11 mouse cellular contexts compared by ENCODE assay signal in genomic region chr12:110189329-110189642, GRCm38 (mm10).
DNase-seq lines count a peak whose midpoint lies in the region; ATAC-seq and TF ChIP-seq lines count a peak whose summit lies in the region.
"Had no signal": no experiment of that assay in that cellular context is flagged by ENCODE, and none has a peak within 500 bp of the region (broad histone marks: within the 10 kb centered on the region; RNA-seq: fewer than 3 reads in every experiment).

No protein-coding gene starts in this region.

- peak overlapping the region; percentile 36 for H3K4me2 ChIP-seq in lung, embryonic 16.5 days (ENCODE audit: low read depth, low read length)
- peak overlapping the region; percentile 47 for H3K4me2 ChIP-seq in forebrain, embryonic 16.5 days (ENCODE audit: low read length)
- 0 out of 2 replicates have a peak overlapping the region, but pooled peaks have one; percentile 46 for H3K4me2 ChIP-seq in limb, embryonic 13.5 days (replicated peaks)
- peak overlapping the region; percentile 39 for H3K4me2 ChIP-seq in stomach, embryonic 16.5 days (ENCODE audit: low read depth, low read length)

- H3K9ac ChIP-seq in lung, embryonic 16.5 days (ENCODE audit: low read length) = no peak overlapping the region
- peak overlapping the region; percentile 38; the same call in 1 of the 2 replicates for H3K9ac ChIP-seq in forebrain, embryonic 16.5 days (replicated peaks; ENCODE audit: low read depth, low read length)
- no peak overlapping the region for H3K9ac ChIP-seq in limb, embryonic 13.5 days
- no peak overlapping the region for H3K9ac ChIP-seq in stomach, embryonic 16.5 days (ENCODE audit: low read length)

- peaks cover 13% of the 10 kb centered on the region; the same call in 1 of the 2 replicates for H3K4me1 ChIP-seq in lung, embryonic 16.5 days (replicated peaks; ENCODE audit: control insufficient read depth, insufficient read depth, low read length)
- H3K4me1 ChIP-seq in forebrain, embryonic 16.5 days (replicated peaks; ENCODE audit: control insufficient read depth, insufficient read depth, low read length) = peaks cover 27% of the 10 kb centered on the region
- H3K4me1 ChIP-seq in limb, embryonic 13.5 days = peaks cover 21% of the 10 kb centered on the region
- peaks cover 8% of the 10 kb centered on the region for H3K4me1 ChIP-seq in stomach, embryonic 16.5 days (ENCODE audit: control insufficient read depth, insufficient read depth, low read length)

- no peak for DNase-seq in lung, postnatal 4 days
- DNase-seq in spleen, postnatal 10 days (ENCODE audit: low spot score in 2 of 2) = no peak
- no peak for DNase-seq in left cerebral cortex, adult 2 months (ENCODE audit: extremely low spot score in 1 of 2, low spot score in 2 of 2)
- DNase-seq: spleen, adult 18-20 months had no signal

- peaks cover 54% of the 10 kb centered on the region for H3K27me3 ChIP-seq in lung, embryonic 16.5 days (ENCODE audit: control insufficient read depth, insufficient read depth, low read depth, low read length)
- H3K27me3 ChIP-seq in forebrain, embryonic 16.5 days (replicated peaks; ENCODE audit: control insufficient read depth, insufficient read depth, low read length) = peaks cover 45% of the 10 kb centered on the region
- H3K27me3 ChIP-seq in limb, embryonic 13.5 days = peaks cover 95% of the 10 kb centered on the region
- H3K27me3 ChIP-seq in stomach, embryonic 16.5 days (ENCODE audit: control insufficient read depth, insufficient read depth, low read length) = peaks cover 47% of the 10 kb centered on the region
- H3K27me3 ChIP-seq: Patski had no signal

- intact Hi-C loops in left cerebral cortex, adult 2 months (cut with DNase I) = no loop called here

- ATAC-seq in lung, embryonic 16.5 days (ENCODE audit: low read depth) = no peak
- ATAC-seq in forebrain, embryonic 16.5 days = no peak
- ATAC-seq in limb, embryonic 13.5 days (ENCODE audit: low FRiP score, low read depth) = no peak
- no peak for ATAC-seq in stomach, embryonic 16.5 days (ENCODE audit: insufficient read depth, low FRiP score)
- ATAC-seq in cerebellum, adult (ENCODE audit: insufficient number of reproducible peaks, low FRiP score, low TSS enrichment) = no peak
- ATAC-seq: Patski had no signal

- H3K4me3 ChIP-seq in lung, embryonic 16.5 days (ENCODE audit: low read length) = peak overlapping the region; percentile 30
- peak overlapping the region; percentile 29 for H3K4me3 ChIP-seq in forebrain, embryonic 16.5 days (replicated peaks; ENCODE audit: low read length)
- no peak overlapping the region for H3K4me3 ChIP-seq in limb, embryonic 13.5 days
- H3K4me3 ChIP-seq in stomach, embryonic 16.5 days (replicated peaks; ENCODE audit: low read length) = peak overlapping the region; percentile 4
- H3K4me3 ChIP-seq in left cerebral cortex, adult 2 months = no peak overlapping the region

- no peaks in the 10 kb centered on the region for H3K9me3 ChIP-seq in lung, embryonic 16.5 days (ENCODE audit: control insufficient read depth, low read length)
- H3K9me3 ChIP-seq in forebrain, embryonic 16.5 days (ENCODE audit: control insufficient read depth, low read length) = no peaks in the 10 kb centered on the region
- H3K9me3 ChIP-seq in limb, embryonic 13.5 days = no peaks in the 10 kb centered on the region
- H3K9me3 ChIP-seq in stomach, embryonic 16.5 days (replicated peaks; ENCODE audit: control insufficient read depth, low read length) = no peaks in the 10 kb centered on the region

- no peak for TF ChIP-seq CTCF in left cerebral cortex, adult 2 months (IDR thresholded peaks at IDR 0.05)

- no peaks in the 10 kb centered on the region for H3K36me3 ChIP-seq in lung, embryonic 16.5 days (ENCODE audit: control insufficient read depth, insufficient read depth, low read length)
- no peaks in the 10 kb centered on the region for H3K36me3 ChIP-seq in forebrain, embryonic 16.5 days (ENCODE audit: control insufficient read depth, insufficient read depth)
- no peaks in the 10 kb centered on the region for H3K36me3 ChIP-seq in limb, embryonic 13.5 days
- H3K36me3 ChIP-seq in stomach, embryonic 16.5 days (ENCODE audit: control insufficient read depth, insufficient read depth, low read length) = no peaks in the 10 kb centered on the region

- WGBS in lung, embryonic 16.5 days = 4% methylated on average over 19 of the region's 19 CpGs
- under 1% methylated on average over 18 of the region's 19 CpGs for WGBS in forebrain, embryonic 16.5 days
- WGBS in limb, embryonic 13.5 days = under 1% methylated on average over 19 of the region's 19 CpGs
- 5% methylated on average over 19 of the region's 19 CpGs for WGBS in stomach, embryonic 16.5 days

- H3K27ac ChIP-seq in lung, embryonic 16.5 days (ENCODE audit: low read length) = no peak overlapping the region
- H3K27ac ChIP-seq in forebrain, embryonic 16.5 days (ENCODE audit: low read length) = peak overlapping the region; percentile 69; the same call in 1 of the 2 replicates
- no peak overlapping the region for H3K27ac ChIP-seq in limb, embryonic 13.5 days
- H3K27ac ChIP-seq in stomach, embryonic 16.5 days (ENCODE audit: low read length) = no peak overlapping the region
- H3K27ac ChIP-seq in left cerebral cortex, adult 2 months = no peak overlapping the region
- H3K27ac ChIP-seq: macrophage had no signal

Comparison
In these comparisons a context has a peak if more than half of its experiments do, and no peak if none do; other contexts are left out.
1. H3K4me3 ChIP-seq: peak in lung, embryonic 16.5 days (single experiment), forebrain, embryonic 16.5 days (single experiment) and stomach, embryonic 16.5 days (single experiment); none in limb, embryonic 13.5 days (single experiment) and left cerebral cortex, adult 2 months (single experiment).
2. Peak in every context shown above with its lines, with median percentiles within 50 percentile points of each other: H3K4me2 ChIP-seq.